Mouse (Mus musculus): Measurements from ENCODE around the gene Etv1.

Gene Etv1

DNA sequence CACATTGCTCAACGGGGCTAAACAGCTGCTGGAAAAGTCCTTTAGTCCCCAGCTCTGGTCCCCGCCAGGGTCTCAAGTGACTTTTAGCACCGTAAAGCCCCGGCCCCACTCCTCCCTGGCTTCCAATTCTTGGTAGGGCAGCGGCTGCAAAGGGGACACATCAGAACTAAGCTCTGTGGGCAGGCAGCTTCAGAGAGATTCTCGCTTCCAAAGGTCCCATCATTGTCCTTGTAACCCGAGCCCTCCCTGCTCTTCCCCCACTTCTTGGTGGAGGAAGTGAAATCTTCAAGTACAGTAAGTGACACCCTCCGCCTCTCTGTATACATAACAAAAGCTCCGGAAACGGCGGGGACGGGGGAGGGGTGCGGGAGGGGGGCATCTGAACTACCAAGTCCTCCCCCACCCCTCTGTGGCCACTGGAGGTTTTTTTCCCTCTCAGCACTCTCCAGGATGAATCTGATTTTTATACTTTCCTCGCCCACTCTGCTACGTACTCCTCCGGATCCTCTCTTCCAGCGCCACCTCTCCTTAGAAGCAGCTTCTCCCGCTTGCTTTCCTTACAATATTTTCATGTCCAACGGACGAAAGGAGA lies at the start of gene Etv1:
Gene Etv1 (plus strand): TSS at position 195 of the 592 bp plus-strand sequence.
- in situ Hi-C loops (cut with MboI; ENCODE audit: low sequenced_read_pairs): no loop called here

DNA sequence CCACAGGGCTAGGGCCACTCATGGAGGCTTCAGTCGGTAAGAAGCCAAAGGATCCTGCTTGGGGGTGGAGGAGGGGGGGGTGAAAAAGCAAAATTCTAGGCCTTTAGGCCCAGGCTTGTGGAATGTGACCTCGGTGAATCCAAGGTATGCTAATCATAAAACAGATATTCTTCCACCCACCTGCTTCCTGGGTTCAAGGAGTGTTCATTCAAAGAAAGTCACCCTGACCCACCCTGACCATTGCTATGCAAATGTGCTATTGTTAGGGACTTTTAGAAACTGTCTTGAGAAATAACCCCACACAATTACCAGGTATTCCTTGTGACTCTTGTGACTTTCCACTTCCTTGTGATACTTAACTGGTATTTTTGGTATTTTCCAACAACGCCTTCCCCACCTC lies 49.5 kb upstream of the Etv1 start:
- in situ Hi-C loops (cut with MboI; ENCODE audit: low sequenced_read_pairs): no loop called here

DNA sequence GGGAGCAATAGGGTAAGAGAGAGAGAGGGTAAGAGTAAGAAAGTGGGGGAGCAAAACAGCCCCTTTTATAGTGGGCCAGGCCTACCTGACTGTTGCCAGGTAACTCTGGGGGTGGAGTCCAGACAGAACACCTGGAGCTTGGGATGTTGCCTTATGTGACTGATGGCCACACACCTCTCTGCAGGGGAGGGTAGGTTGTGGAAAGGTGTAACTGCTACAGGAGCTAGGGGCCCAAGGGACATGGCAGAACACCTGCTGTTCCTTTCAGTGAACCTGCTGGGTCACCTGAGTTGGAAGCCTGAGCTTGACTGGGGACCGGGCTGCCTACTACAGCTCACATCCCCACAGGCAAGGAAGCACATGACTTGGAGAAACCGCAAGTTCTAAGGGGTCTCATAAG lies 48.4 kb upstream of the Etv1 start:
- in situ Hi-C loops (cut with MboI; ENCODE audit: low sequenced_read_pairs): no loop called here

DNA sequence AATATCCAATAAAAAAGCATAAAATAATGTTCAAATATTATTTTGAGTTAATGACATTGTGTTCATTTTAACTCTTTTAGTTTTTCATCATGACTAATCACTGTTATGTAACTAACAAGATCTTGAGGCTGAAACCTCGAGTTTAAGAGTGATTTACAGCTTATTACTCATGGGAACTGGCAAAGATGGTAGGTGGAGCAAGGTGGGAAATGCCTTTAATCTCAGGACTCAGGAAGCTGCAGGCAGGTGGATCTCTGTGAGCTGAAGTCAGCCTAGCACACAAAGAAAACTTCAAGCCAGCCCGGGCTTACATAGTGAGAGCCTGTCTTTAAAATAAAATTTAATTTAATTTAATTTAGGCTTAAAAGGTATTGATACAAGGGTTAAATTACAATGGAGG lies 19.9 kb upstream of the Etv1 start:
- in situ Hi-C loops (cut with MboI; ENCODE audit: low sequenced_read_pairs): no loop called here

DNA sequence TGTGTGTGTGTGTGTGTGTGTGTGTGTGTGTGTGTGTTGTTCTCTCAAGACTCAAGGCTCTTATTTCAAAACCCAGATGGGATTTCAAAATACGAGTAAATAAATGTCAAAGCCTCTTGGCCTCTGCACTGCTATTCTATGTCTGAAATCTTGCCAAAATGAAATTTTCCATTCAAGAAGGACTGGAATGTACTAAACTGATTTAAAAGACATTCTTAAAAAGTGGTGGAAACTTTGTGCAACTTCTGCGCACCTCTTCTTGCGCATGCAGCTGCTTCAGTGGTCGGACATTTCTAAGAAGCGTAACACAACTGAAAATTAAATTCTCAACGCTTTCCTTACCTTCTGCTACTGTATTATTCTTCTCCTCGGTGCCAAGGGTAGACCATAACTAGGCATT lies 1.9 kb upstream of the Etv1 start:
- in situ Hi-C loops (cut with MboI; ENCODE audit: low sequenced_read_pairs): no loop called here

DNA sequence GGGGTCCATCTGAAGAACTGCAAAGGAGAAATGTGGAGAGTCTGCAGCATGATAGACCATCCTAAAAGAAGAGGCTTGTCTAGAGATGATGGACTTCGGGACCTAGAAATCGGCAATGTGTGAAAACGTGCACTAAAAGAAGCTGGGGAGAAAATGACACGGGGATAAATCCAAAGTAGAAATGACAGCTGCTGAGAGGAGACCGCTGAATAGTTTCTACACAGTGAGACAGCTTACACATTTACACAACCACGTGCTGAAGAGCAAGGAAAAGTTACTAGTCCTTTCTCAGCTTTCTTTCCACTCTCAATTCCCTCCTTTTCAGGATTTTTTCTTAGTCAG lies 1.3 kb upstream of the Etv1 start:
- in situ Hi-C loops (cut with MboI; ENCODE audit: low sequenced_read_pairs): no loop called here

DNA sequence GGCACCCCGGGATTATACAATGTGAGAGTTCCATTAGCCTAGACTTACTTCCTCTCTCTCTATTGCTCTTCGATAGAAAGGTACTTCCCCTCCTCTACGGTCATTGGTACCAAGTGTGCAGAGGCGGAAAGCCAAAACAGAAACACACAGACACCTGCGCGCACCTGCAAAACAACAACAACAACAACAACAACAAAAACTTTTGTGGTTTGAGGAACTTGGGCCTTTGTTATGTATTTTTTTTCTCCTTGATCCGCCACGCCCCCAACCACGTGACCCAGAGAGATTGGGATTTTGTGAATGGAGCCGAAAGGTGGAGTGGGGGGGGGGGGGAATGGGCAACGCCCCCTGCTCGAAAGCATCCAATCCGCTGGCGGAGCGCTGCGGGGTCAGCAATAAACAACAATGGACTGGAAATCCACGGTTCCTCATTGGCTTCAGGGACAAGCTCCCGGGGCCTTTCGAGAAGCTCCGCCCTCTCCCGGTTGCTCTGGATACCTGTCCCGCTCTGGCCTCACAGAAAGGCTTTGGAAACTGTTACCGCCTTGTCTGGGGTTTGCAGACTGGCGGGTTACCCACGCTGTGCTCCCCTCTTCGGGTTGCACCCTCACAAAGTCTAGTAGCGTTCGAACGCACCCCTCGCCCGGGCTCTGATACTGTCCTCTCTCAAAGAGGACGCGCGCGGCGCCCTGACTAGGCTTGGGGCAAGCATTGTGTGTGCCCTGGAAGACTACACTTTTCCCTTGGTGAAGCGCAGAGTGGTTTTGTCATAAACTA lies 693 bp upstream of the Etv1 start:
- in situ Hi-C loops (cut with MboI; ENCODE audit: low sequenced_read_pairs): no loop called here

DNA sequence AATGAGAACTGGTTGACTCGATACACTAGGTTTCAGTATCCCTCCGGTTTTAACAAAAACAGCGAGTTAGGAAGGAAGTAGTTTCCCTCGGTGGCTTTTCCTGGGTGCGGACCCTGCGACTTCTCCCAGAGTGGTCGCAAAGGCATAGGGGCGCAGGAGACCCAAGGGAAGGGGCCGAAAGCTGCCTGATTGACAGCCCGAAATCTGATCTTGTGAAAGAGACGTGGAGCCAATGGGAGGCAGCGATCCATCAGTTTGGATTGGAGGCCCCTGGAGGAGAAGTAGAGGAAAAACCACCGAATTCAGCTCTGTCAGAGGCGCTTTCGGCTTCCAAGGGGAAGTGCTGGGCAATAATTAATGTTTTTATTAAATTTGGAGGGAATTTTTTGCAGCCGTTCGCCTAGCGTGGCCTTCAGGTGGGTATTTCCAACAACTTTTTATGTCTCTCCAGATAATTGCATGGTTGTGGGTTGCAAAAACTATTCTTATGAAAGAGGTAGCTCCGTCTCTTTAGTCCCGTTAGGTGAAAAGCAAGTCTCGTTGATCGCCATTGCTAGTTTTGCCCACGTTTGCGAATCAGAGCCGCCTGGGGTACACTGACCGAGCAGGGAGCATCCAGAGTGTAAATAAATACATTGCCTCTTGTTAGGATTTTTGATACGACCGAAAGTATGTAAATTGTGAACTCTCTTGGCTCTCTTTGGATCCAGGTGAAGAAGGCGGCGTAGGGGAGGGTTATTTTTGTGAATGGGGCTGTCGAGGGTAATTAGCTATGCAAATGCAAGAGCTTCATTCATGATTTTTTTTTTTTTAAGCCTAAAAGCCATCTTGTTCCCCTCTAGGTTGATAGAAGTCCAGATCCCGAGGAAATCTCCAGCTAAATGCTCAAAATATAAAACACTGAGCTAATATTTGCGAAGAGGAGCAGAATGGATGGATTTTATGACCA lies 1.1 kb downstream of the Etv1 start:
- in situ Hi-C loops (cut with MboI; ENCODE audit: low sequenced_read_pairs): no loop called here

DNA sequence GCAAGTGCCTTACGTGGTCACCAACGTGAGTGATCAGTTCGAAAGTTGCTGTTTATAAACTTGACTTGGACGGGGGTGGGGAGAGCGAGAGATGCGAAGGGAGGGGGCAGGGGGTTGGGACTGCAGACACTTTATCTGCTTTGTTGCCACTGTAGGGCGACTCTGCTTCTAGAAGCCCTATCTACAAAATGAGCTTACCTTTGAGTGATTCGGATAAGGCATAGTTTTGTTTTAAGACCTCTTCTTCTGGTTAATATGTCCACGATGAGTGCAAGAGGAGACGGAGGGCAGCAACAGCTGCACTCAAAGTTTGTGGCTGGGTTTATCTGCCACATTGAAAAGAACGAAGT lies 1.8 kb downstream of the Etv1 start:
- in situ Hi-C loops (cut with MboI; ENCODE audit: low sequenced_read_pairs): no loop called here

DNA sequence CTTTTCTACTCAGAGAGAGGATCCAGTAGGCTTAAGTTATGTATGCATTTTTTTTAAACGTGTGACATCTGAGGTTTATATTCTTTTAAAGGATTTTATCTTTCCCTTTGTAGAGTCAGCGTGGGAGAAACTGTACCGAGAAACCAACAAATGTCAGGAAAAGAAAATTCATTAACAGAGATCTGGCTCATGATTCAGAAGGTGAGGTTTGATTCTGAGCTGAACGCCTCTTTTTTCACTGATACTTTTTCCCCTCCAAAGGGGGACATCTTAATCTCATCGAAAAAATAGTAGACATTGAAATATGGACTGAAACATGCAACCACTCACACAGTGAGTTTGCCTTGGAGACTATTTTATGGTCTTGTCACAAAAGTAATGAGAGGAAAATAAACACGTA lies 2.5 kb downstream of the Etv1 start:
- in situ Hi-C loops (cut with MboI; ENCODE audit: low sequenced_read_pairs): no loop called here

DNA sequence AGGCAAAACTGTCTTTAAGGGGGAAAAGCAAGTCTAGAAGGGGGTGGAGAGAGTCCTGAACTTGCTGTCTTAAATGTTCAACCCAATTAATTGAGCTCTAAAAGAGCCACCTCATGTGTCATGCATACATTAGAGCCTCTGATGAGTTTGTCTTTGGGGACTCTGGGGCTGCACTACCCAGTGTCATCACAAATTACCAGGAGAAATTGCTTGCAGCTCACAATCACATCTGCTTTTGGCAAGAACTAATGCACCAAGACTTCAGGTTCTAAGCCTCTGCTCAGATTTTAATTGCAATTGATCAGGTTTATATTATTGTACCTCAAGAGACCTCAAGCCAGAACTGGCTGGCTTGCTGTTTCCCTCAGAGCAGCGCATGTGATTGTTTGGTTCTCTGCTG lies 4.1 kb downstream of the Etv1 start:
- in situ Hi-C loops (cut with MboI; ENCODE audit: low sequenced_read_pairs): no loop called here

DNA sequence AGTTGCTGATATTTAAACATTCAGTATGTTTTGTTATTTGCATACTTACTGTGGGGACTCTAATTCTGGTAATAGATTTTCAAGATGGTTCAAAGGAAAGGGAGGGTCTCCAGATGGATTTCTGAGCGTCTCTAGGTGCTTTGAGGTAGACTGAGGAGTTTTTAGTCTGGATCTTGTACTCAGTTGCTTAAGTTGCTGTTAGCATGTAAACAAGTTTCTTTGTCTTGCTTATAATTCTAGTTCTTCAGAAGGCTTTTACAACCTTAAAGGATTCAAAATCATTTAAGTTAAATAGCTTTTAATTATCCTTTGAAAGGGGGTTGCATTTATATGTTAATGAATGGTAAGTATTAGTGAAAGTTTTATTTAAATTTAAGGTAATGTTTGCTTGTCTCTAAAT lies 5.0 kb downstream of the Etv1 start:
- in situ Hi-C loops (cut with MboI; ENCODE audit: low sequenced_read_pairs): no loop called here

DNA sequence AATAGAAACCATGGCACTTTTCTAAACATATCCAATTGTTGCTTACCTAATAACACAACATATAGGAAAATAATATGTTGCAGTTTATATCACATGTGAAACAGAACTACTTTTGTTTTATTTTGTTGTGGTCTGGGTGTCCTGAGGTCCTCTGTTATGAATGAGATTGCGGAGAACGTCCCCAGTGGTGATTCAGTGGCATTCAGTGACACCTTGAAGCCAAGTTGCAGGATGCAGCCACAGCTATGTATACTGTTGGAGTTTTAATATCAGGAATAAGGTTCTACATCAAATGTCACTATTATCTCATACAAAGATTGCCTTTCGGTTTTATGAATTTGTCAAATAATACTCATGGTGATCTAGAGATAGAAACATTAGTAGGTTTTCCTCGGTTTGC lies 7.4 kb downstream of the Etv1 start:
- in situ Hi-C loops (cut with MboI; ENCODE audit: low sequenced_read_pairs): no loop called here

DNA sequence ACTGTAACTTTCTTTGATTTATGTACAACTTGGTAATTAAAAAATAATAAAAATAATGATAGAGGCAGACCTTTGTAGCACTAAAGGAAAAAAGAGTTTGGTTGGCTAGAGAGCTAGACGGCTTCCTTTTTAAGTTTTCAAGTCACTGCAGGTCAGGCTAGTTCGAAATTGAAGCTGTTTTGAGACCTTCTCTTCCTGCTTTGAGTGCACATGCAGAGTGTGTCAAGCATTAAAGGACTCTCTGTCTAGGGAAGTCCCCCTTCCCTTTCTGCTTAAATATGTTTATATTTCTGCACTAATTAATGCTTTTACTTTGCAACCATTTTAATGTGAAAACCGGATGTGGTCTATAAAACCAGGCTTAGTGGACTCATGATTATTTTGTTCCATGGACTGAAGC lies 8.5 kb downstream of the Etv1 start:
- in situ Hi-C loops (cut with MboI; ENCODE audit: low sequenced_read_pairs): no loop called here

DNA sequence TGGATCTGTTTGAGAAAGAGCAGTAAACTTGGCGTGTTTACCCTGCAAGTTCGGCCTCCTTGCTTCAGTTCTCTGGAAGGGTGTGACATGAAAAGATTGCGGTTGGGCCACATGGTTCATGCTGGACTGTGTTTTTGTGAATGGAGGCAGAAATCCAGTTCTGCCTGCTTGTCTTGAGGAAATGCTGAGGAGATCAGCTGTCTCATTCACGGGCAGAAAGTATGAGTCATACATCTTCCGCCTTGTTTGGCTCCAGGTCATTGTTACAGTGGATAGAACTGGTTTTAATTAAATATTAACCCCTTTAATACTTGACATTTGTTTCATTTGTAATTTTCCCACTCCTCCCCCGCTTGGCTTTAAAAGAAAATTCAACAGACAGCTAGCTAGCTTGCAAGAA lies 9.4 kb downstream of the Etv1 start:
- in situ Hi-C loops (cut with MboI; ENCODE audit: low sequenced_read_pairs): no loop called here

DNA sequence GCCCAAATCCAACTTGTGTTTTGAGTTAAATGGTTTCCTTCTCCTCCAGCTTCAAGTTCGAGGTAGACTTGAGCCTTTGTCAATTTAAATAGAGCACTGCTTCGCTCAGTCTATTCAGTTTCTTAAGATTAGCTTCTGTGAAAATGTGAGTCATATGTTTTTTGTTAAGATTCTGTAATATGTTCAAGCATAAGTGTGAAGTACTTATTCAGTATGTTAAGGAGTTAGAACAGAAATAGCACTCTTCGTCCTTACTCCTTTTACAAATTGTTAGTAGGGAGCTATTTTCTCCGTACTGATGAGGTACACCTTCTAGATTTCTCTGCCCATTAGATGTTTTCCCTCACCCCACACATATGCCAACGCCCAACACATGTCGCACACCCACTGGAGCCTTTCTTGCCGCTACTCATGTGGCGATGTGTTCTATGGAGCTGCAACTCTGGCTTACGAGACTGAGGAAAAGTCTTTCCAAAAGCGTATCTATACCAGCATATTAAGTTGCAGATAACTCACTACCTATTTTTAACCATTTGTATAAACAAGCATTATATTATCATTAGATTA lies 10.7 kb downstream of the Etv1 start:
- in situ Hi-C loops (cut with MboI; ENCODE audit: low sequenced_read_pairs): no loop called here

DNA sequence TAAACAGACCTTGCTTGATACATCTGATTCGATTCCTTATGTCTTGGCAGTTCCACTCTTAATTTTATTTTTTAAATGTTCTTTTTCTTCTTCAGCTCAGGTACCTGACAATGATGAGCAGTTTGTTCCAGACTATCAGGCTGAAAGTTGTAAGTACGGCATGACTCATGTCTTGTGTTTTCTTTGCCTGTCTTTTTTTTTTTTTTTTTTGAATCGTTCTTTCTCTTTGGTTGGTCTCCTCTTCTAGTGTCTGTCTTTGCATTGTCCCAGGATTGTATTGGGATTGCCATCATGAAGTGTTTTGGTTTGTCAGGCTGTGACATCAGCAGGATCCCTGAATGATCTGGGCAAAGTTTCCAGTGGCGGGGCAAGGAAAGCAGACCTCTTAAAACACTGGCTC lies 13.9 kb downstream of the Etv1 start:
- in situ Hi-C loops (cut with MboI; ENCODE audit: low sequenced_read_pairs): no loop called here

DNA sequence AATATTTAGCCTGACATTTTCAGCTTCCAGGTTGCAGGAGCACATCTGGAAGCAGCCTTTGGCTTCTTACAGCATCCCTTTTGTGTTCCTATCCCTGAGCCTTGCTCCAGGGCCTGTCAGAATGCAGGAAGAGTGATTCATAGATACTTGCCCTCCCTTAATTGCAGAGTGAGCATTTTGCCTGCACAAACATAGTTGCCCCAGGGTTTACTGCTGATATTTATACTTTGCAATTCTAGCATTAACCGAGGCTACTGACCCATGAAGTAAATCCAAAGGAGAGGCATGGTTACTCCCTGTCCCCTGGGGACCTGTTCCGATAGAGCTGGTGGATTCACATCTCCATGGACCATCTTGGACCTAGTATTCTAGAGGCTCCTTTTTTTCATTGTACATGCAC lies 14.5 kb downstream of the Etv1 start:
- in situ Hi-C loops (cut with MboI; ENCODE audit: low sequenced_read_pairs): no loop called here

DNA sequence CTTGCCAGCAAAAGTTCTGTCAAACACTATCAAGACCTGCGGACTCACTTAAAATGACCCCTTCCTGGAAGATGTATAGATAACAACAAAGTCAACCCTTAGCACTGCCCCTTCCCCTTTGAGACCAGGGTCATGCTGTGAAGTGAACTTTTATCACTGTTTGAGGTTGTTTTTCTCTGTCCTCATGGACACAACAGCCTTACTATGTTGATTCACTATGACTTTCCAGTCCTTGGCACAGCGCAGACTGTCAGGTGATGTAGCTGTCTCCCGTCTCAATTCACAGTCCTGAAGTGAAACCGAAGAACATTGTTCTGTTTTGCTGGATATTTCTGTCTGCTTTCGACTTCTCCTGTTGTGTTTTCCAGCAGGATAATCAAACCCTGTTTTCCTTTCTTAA lies 27.9 kb downstream of the Etv1 start:
- in situ Hi-C loops (cut with MboI; ENCODE audit: low sequenced_read_pairs): no loop called here

DNA sequence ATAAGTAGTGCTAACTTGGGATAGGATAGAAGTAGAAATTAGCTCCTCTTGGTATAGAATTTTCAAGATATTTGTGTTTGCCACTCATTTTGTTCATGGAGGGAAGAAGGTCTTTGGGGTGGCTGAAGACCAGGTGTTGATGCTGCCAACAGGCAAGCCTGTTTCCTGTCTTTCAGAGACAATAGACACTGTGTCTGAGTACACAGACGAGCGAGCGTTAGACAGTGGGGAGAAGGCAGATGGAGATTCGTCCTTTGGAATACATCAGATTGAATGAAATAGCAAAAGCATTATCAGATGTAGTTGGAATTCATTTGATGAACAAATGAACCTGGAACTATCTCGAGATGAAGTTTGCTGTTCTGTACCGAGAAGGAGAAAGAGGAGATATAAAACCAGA lies 33.2 kb downstream of the Etv1 start:
- in situ Hi-C loops (cut with MboI; ENCODE audit: low sequenced_read_pairs): no loop called here

DNA sequence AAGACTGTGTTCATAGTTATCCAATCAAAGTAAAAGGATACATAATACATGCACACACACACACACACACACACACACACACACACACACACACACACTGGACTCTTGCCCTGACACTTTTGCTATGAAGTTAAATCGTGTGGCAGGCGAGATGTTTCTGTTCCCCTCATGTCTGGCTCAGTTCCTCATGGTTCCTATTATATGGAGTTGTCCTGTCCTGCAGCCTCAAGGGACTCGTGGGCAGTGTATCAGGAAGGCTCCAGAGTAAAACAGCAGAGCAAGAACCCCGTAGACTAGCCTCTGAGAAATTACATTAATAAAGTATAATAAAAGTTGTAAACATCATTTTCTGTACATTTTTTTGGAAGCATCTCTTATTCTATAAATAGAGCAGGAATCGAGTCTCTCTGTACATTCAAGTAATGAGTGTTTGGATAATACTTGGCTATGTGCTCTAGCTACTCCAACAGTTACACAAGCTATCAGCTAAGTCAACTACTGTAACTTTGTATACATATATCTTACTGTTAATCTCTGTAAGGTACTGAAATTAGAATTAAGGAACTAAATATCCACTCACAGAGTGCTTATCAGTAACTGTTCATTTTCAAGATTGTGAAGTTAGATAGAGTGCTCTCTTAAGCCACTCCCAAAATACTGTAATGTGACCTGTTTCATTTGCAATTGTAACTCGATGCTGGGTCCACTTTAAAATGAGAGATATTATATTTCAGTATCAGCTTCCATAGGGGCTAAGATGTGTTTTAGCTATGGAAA lies 35.0 kb downstream of the Etv1 start:
- in situ Hi-C loops (cut with MboI; ENCODE audit: low sequenced_read_pairs): no loop called here

Data from CH12F3 (cell line).